Mouse (Mus musculus) telencephalon, adult 2 months (tissue): ENCODE data around the gene BC037034.
A peak's percentile ranks its signal among the peaks of the same experiment; 100 is the strongest.

ENCODE experiments used
- DNase-seq: peaks from one replicate; pipeline ENCODE4 v3.0.0-alpha.2; 2011; ENCODE audit warnings: low read depth, low spot score

BC037034 gene

GRCm38 (mm10) chr5:138263260-138264206 lies at the start of gene BC037034:
Gene BC037034, minus strand, starts transcription at chr5:138264033.
- peak; percentile 88 for DNase-seq

GRCm38 (mm10) chr5:138312795-138313194 lies 49.0 kb upstream of the BC037034 start:
- DNase-seq, result no peak

DNA sequence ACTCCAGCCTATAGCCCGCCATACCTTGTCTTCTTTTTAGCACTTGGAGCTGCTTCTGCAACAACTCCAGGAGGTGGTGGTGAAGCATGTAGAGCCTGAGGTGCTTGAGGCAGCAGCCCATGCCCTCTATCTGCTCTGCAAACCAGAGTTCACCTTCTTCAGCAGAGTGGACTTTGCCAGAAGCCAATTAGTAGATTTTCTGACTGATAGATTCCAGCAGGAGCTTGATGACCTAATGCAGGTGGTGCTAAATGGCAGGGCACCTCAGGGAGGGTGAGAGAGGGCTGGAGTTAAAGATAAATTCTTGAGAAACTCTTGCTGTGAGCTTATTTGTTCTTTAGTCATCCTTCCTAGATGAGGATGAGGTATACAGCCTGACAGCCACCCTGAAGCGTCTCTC lies 35.8 kb upstream of the BC037034 start:
- no peak for DNase-seq

DNA sequence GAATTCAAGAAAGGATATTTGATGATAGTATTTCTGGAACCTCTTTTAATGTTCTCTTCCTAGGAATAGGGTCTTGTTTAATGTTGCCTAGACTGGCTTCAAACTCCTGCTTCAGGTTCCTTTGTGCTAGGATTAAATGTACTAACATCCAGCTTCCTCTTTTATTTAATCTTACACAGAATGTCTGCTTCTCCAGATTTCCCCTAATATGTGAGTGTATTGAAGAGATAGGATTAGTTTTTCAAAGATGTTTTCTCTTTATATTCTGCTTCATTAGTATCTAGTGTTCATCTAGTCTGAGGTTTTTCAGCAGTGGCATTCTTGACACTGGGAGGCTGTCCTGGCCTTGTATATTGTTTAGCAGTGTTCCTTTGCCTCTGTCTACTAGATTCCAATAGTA lies 30.3 kb upstream of the BC037034 start:
- no peak for DNase-seq

DNA sequence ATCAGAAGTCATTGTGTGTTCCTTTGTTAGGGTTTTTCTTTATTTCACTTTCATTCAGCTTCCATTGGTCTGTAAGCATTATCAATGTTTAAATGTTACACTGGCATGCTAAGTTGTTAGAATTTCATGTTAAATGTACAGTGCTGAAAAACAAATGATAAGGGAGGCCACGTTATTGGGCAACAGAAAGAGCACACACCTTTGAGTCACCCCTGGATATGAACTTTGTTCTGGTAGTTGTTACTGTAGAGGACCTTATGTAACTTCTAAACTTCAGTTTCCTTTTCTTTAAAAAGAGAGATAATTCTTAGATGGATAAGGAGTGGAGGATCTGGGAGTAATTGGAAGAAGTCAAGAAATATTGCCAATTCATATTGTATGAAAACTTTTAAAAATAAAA lies 27.8 kb upstream of the BC037034 start:
- DNase-seq, result no peak

DNA sequence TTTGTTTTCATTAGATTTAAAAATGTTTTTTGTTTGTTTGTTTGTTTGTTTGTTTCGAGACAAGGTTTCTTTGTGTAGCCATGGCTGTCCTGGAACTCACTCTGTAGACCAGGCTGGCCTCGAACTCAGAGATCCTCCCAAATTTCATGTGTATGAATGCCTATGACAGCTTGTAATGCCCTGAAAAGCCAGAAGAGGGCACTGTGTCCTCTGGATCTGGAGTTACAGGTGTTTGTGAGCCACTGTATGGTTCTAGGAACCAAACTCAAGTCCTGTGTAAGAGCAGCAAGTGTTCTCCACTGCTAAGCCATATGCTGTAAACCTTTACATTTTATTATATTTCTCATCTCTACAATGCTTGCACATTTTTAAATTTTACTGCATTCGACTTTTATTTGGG lies 24.0 kb upstream of the BC037034 start:
- DNase-seq, result no peak

DNA sequence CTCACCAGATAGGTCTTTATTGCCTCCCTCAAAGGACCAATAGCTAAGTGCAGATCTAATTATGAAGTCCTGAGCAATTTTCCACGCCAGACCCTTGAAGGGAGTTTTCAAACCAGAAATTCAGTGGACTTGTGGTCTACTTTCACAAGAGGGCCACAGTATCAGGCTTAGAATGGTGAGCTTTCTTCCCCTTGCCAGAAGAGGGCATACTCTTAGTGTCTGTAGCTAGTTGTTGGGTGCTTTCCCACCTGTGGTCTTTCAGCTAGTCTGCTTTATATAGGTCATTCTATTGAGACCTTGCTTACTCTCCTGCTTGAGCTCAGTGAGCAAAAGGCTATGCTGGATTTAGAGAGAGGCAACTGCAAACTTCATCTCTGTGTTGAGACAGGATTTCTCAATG lies 19.7 kb upstream of the BC037034 start:
- DNase-seq, result no peak

DNA sequence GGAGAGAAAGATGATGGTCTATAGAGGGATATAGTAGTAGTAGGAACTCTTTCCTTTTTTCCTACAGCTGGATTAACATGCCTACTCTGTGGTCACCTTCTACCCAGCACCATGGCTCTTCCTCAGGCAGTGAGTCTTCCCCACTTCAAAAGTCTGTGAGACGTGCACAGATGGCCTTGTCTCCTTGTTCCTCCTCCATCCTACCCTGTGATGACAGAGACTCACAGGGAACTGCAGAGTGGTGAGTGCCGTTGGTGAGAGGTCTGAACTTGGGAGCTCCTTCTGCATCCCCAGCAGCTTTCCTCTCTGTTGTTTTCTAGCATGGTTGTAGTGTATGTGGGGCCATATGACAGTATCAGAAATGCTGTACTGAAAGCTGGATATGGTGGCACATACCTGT lies 18.0 kb upstream of the BC037034 start:
- DNase-seq, result no peak

DNA sequence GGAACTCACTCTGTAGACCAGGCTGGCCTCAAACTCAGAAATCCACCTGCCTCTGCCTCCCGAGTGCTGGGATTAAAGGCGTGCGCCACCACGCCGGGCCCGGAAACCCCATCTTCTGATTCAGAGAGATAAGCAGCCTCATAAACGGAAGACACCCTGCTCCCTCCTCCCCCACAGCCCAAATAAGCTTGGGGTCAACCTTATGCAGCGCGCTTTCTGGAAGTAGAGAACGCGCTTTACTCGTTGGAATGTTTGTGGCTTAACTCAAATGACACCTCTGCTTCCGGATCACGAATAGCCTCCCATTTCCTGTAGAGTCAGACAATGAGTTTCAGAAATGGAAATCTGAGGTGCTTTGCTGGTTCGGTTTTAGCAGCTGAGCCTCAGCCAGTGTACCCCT lies 17.0 kb upstream of the BC037034 start:
- no peak for DNase-seq

GRCm38 (mm10) chr5:138280425-138280768 lies 16.6 kb upstream of the BC037034 start:
- no peak for DNase-seq

DNA sequence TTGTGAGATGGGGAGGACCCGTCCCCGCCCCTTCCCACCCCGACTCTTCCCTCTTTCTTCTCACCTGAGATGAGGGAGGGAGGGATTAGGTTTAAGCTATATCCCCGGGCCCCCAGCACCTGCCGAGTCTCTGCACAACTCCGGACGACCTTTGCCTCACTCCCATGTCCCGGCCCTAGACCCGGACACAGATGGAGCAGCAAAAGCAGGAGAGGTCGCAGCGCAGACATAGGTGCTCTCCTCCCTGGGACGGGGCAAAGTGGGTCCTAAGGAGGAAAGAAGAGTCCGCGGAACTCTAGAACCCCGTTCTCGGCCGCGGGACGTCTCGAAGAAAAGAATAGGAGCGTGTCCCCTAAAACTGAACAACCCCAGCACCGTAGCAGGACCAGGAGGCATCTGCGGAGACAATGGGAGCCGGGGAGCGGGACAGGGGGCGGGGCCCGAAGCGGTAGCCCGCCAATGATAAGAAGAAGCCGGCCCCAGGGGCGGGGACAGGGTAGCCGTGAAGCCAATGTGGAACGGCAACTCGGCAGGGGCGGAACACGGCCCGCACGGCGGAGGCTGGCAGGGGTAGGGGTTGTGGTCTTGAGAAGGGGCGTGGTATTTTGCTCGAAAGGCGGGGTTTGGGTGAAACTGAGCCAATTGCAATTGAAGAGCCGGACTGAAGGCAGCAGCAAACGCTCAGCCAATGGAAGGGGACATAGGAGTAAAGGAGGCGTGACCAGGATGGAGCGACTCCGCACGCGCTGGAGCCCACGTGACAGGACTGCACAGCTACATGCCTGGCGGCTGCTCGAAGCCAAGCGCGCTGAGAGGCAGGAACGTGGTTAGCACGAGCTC lies 16.0 kb upstream of the BC037034 start, which contains the start of the genes Gm43720, Gpc2 and Stag3:
Gene Gm43720 (minus strand): TSS at position 374 of the 840 bp plus-strand sequence.
Gene Gpc2 (minus strand): TSS at position 421 of the 840 bp plus-strand sequence.
Gene Stag3 (plus strand): TSS at position 656 of the 840 bp plus-strand sequence.
- DNase-seq, result peak; percentile 80

- no peak for DNase-seq
Measured at GRCm38 (mm10) chr5:138277994-138278393, 14.2 kb upstream of the BC037034 start.

DNA sequence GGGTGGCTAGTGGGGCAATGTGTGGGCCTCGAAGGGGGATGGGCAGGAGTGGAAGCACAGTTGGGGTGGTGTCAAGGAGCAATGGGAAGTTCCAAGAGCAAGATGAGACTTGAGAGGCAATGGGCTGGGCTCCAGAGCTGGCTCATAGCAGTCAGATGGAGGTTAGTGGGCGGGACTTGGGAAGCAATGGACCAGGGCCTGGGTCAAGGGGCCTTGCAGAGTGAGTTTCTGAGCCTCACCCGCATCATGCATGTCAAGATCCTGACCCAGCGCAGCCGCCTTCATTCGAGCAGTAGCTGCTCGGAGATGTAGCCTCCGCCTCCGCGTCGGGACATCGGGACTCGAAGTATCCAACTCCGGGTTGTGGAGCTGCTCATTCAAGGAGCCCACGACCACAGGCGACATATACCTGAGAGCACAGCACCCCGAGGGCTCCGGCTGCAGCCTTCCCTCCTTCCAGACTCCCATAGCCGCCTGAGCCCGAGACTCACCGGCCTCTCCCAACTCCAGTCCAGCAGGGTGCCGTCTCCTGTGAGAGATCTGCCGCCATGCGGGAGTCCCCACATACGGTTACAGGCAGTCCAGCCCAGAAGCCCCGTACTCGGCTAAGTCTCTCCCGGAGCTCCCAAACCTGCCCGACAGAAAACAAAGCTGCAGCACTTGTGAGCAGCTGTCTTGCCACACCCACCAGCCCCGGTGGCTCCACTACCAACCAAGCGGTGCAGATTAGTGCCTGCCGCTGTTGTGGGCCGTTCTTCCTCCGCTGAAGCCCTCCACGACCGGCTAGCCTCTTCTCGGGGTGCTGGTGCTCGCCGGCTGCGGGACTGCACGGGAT lies 11.6 kb upstream of the BC037034 start:
- no peak for DNase-seq

DNA sequence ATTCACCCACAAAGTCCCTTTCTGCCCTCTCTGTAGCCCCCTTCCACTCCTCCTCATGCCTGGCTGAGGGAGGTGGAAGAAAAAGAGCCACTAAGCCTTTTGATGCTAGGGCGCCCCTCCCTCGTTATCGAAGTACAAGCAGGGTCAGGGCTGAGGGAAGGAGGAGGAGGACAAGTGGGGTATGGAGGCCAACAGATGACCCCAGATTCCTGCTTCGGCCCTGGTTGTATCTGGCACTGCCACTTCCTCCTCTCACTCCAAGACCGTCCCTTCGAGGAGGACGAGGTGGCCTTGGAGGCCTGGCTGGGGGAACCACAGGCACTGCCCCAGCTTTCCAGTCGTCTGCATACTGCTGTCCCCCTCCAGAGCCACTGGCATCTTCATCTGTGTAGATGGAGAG lies 10.4 kb upstream of the BC037034 start:
- no peak for DNase-seq

GRCm38 (mm10) chr5:138272409-138272923 lies 8.6 kb upstream of the BC037034 start, which contains the start of gene Gal3st4:
Gene Gal3st4, minus strand, starts transcription at chr5:138272840.
- DNase-seq, result no peak

GRCm38 (mm10) chr5:138271232-138271631 lies 7.4 kb upstream of the BC037034 start:
- DNase-seq, result no peak

GRCm38 (mm10) chr5:138268980-138269379 lies 5.1 kb upstream of the BC037034 start:
- DNase-seq, result peak; percentile 32

- no peak for DNase-seq
Measured at GRCm38 (mm10) chr5:138267114-138267513, 3.3 kb upstream of the BC037034 start.

GRCm38 (mm10) chr5:138265712-138266111 lies 1.9 kb upstream of the BC037034 start:
- DNase-seq, result no peak

GRCm38 (mm10) chr5:138264207-138264578 lies 360 bp upstream of the BC037034 start:
- no peak for DNase-seq

GRCm38 (mm10) chr5:138262582-138263240 lies 1.1 kb downstream of the BC037034 start:
- DNase-seq, result no peak
